ENCODE assay signal across 8 mouse cellular contexts in the genomic region with DNA sequence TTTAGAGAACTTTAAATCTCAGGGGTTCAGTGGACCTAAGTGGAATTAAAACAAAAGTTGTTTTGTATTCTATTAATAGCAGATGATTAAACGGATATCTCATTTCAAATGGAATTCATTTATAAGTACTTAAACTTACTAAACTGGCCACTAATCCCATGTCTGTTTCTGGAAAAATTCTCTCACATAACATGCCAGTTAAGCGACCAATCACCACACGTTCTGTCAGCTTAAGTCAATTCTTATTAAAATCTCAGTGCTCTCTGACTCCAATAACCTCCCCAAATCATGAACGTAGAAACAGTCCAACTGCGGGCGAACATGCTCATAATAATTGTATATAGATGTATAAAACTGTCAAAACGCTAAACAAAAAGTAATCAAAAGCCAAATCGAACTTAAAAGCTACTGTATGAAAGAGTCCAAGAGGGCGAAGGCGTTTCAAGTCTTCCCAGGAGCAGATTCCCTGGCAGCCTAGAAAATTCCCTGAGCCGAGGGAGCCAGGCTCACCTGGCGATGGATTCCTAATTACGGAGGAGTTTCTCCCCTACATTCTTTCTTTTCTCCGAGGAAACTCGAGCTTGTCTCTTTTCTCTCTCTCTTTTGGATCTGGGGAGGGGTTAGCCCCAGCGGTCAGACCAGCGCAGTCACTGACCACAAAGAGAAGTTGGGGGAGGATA. TPM values are rescaled to one million over a fixed set of nuclear protein-coding genes. Genes with fewer than 3 reads are reported as not detected.
DNase-seq lines count a peak whose midpoint lies in the region; ATAC-seq and TF ChIP-seq lines count a peak whose summit lies in the region.

No protein-coding gene starts in this region.

- no peak for ATAC-seq in kidney, embryonic 14.5 days (ENCODE audit: low FRiP score, low TSS enrichment)
- ATAC-seq in embryonic facial prominence, embryonic 12.5 days (ENCODE audit: insufficient number of reproducible peaks, insufficient read depth, low FRiP score, low TSS enrichment) = no peak
- ATAC-seq in monocyte, adult 5-6 weeks (replicated peaks; ENCODE audit: insufficient number of reproducible peaks, low FRiP score, low TSS enrichment, poor library complexity, severe bottlenecking) = no peak

- H3K27ac ChIP-seq in kidney, embryonic 14.5 days (ENCODE audit: low read depth, low read length) = peak overlapping the region; percentile 75; the same call in 1 of the 2 replicates
- no peak overlapping the region for H3K27ac ChIP-seq in embryonic facial prominence, embryonic 12.5 days

- H3K4me3 ChIP-seq in kidney, embryonic 14.5 days (ENCODE audit: low read length) = peak overlapping the region; percentile 70
- H3K4me3 ChIP-seq in embryonic facial prominence, embryonic 12.5 days = peak overlapping the region; percentile 52
- H3K4me3 ChIP-seq in myocyte = peak overlapping the region; percentile 88

- peak overlapping the region; percentile 32 for H3ac ChIP-seq in myocyte (ENCODE audit: control insufficient read depth, insufficient read length)

- no peaks in the 10 kb centered on the region for H3K36me3 ChIP-seq in kidney, embryonic 14.5 days (ENCODE audit: control insufficient read depth, insufficient read depth, low read length)
- no peaks in the 10 kb centered on the region for H3K36me3 ChIP-seq in embryonic facial prominence, embryonic 12.5 days
- no peaks in the 10 kb centered on the region for H3K36me3 ChIP-seq in myocyte (ENCODE audit: control insufficient read depth, insufficient read depth)

- H3K4me1 ChIP-seq in kidney, embryonic 14.5 days (ENCODE audit: control insufficient read depth, insufficient read depth, low read length) = peaks cover 16% of the 10 kb centered on the region
- H3K4me1 ChIP-seq in embryonic facial prominence, embryonic 12.5 days = no peaks in the 10 kb centered on the region

- peak overlapping the region; percentile 63; the same call in 1 of the 2 replicates for H3K9ac ChIP-seq in kidney, embryonic 14.5 days (ENCODE audit: low read depth, low read length)
- peak overlapping the region; percentile 41; the same call in 1 of the 2 replicates for H3K9ac ChIP-seq in embryonic facial prominence, embryonic 12.5 days

- 8% methylated on average over 17 of the region's 17 CpGs for WGBS in kidney, embryonic 14.5 days
- 5% methylated on average over 17 of the region's 17 CpGs for WGBS in embryonic facial prominence, embryonic 12.5 days

- H3K79me2 ChIP-seq in myocyte (ENCODE audit: control insufficient read depth, insufficient read depth) = peaks cover 56% of the 10 kb centered on the region

- peak overlapping the region; percentile 75 for H3K4me2 ChIP-seq in kidney, embryonic 14.5 days (replicated peaks; ENCODE audit: low read depth, low read length)
- peak overlapping the region; percentile 81 for H3K4me2 ChIP-seq in embryonic facial prominence, embryonic 12.5 days (replicated peaks)
- H3K4me2 ChIP-seq in myocyte (ENCODE audit: low read depth) = peak overlapping the region; percentile 78

- H3K27me3 ChIP-seq in kidney, embryonic 14.5 days (ENCODE audit: control insufficient read depth, insufficient read depth, low read length) = no peaks in the 10 kb centered on the region
- no peaks in the 10 kb centered on the region for H3K27me3 ChIP-seq in embryonic facial prominence, embryonic 12.5 days
- H3K27me3 ChIP-seq in myocyte (ENCODE audit: control insufficient read depth, insufficient read depth, insufficient read length) = no peaks in the 10 kb centered on the region

- TF ChIP-seq POLR2A in myocyte (IDR thresholded peaks at IDR 0.05; ENCODE audit: insufficient read length, low read depth) = no peak

- DNase-seq in kidney, adult 11 months = no peak
- DNase-seq in induced T-regulatory cell, adult 2 months (ENCODE audit: low read depth) = peak; percentile 16
- DNase-seq in layer of hippocampus, postnatal 25 days (ENCODE audit: extremely low spot score in 1 of 2, low spot score in 1 of 2) = no peak
- DNase-seq in right cerebral cortex, postnatal 14 days = no peak

- no peaks in the 10 kb centered on the region for H3K9me3 ChIP-seq in kidney, embryonic 14.5 days (ENCODE audit: control insufficient read depth, low read length)
- H3K9me3 ChIP-seq in embryonic facial prominence, embryonic 12.5 days = no peaks in the 10 kb centered on the region

TF ChIP-seq in myocyte, 11 proteins besides CTCF, POLR2A, EP300 and RAD21:
- TF ChIP-seq TCF3 (IDR thresholded peaks at IDR 0.05; ENCODE audit: insufficient read length, low read depth) = no peak
- TF ChIP-seq SRF (IDR thresholded peaks at IDR 0.05; ENCODE audit: control insufficient read depth, insufficient read length, low read depth) = no peak
- TF ChIP-seq POLR2AphosphoS2 (IDR thresholded peaks at IDR 0.05; ENCODE audit: insufficient read length, low read depth) = no peak
- TF ChIP-seq E2F4 (IDR thresholded peaks at IDR 0.05; ENCODE audit: insufficient read depth) = no peak
- TF ChIP-seq TCF12 (IDR thresholded peaks at IDR 0.05; ENCODE audit: insufficient read depth, poor library complexity, severe bottlenecking) = no peak
- TF ChIP-seq MAX (IDR thresholded peaks at IDR 0.05; ENCODE audit: low read depth) = no peak

RNA-seq across cellular contexts. Expression of a gene that starts 1.0 kb away (rescaled TPM):
- polyA plus RNA-seq in kidney, embryonic 14.5 days (2014; fragmentation: Nextera tagmentation; extraction: Ambion mirVana) = 9.0 and 13.2 TPM in 2 replicates
- polyA plus RNA-seq in embryonic facial prominence, embryonic 12.5 days (2016; fragmentation: Nextera tagmentation; extraction: Ambion mirVana) = 4.9 and 5.1 TPM in 2 replicates
- 68.8 TPM for polyA plus RNA-seq in myocyte (2012; fragmentation: generic; extraction: Trizol)
- total RNA-seq in layer of hippocampus, postnatal 25 days (2021) = under 1 TPM; 0.42 to 0.49 TPM
- total RNA-seq in monocyte, adult 5-6 weeks (2017) = 0.21 TPM in 1 of 3 replicates, not detected in the others
